Mouse (Mus musculus): ENCODE data around the gene Cdyl2. TPM values are rescaled to one million over a fixed set of nuclear protein-coding genes. Genes with fewer than 3 reads are reported as not detected.

Cdyl2 gene
- total and polyA plus RNA-seq, 3 experiments: not detected

DNA sequence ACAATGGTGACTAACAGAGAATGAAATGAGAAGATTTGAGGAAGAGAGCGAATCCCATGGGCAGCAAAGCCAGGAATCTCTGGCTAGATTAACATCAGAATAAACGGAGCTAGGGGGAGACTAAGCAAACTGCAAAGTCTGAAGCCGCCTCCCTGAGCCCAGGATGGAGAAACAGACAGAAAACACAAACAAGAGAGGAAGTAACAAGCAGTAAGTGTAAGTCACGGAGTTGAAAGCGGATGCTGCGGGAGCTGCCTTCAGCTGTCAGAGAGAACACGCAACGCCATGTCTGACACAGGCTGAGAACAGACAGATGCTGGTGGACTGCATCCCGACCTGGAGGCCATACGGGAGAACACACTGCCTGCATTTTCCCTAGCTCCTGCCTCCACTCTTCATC is 141.6 kb downstream of the Cdyl2 start:
- H3K9me3 ChIP-seq (replicated peaks; ENCODE audit: insufficient read depth, low read length): no peaks in the 10 kb centered on the region
- no peak for DNase-seq (ENCODE audit: low read depth, low spot score)
- H3K36me3 ChIP-seq (ENCODE audit: control insufficient read depth in 1 of 2, insufficient read depth in 2 of 2, low read length in 2 of 2): no peaks in the 10 kb centered on the region
- no peak overlapping the region for H3K9ac ChIP-seq (ENCODE audit: control insufficient read depth, low read depth, low read length, poor library complexity, severe bottlenecking)
- H3K27me3 ChIP-seq (ENCODE audit: control insufficient read depth in 1 of 2, insufficient read depth in 2 of 2, low read length in 2 of 2): no peaks in the 10 kb centered on the region
- H3K27ac ChIP-seq (ENCODE audit: control insufficient read depth, low read depth, low read length): no peak overlapping the region
- TF ChIP-seq POLR2A (IDR thresholded peaks at IDR 0.05; ENCODE audit: control insufficient read depth in 1 of 2, insufficient read depth in 1 of 2, low read depth in 1 of 2, low read length in 2 of 2, poor library complexity in 1 of 2) (no peak), NELFE (IDR thresholded peaks at IDR 0.05; ENCODE audit: low read depth, low read length) (no peak), POLR2AphosphoS5 (IDR thresholded peaks at IDR 0.05; ENCODE audit: borderline replicate concordance, low read depth, low read length) (no peak), ZMIZ1 (IDR thresholded peaks at IDR 0.05; ENCODE audit: low read depth, low read length) (no peak), ETS1 (IDR thresholded peaks at IDR 0.05; ENCODE audit: low read depth, low read length) (no peak), KAT2A (conservative IDR thresholded peaks at IDR 0.05; ENCODE audit: low read depth, low read length) (no peak), RCOR1 (IDR thresholded peaks at IDR 0.05; ENCODE audit: low read depth, low read length) (no peak), NRF1 (IDR thresholded peaks at IDR 0.05; ENCODE audit: insufficient read depth, low read depth, low read length, poor library complexity, severe bottlenecking) (no peak), BHLHE40 (IDR thresholded peaks at IDR 0.05; ENCODE audit: borderline replicate concordance, low read depth, low read length) (no peak), POLR2AphosphoS2 (IDR thresholded peaks at IDR 0.05; ENCODE audit: low read length) (no peak)
- H3K4me3 ChIP-seq (ENCODE audit: control insufficient read depth in 1 of 2, insufficient read depth in 1 of 2, low read depth in 2 of 2, low read length in 2 of 2): no peak overlapping the region
- H3K79me2 ChIP-seq (ENCODE audit: control insufficient read depth, insufficient read depth, low read length, poor library complexity): no peaks in the 10 kb centered on the region
- no peaks in the 10 kb centered on the region for H3K4me1 ChIP-seq (ENCODE audit: control insufficient read depth in 1 of 2, insufficient read depth in 2 of 2, low read length in 2 of 2)

- no peak overlapping the region for H3K4me3 ChIP-seq (ENCODE audit: control insufficient read depth in 1 of 2, insufficient read depth in 1 of 2, low read depth in 2 of 2, low read length in 2 of 2)
- no peaks in the 10 kb centered on the region for H3K36me3 ChIP-seq (ENCODE audit: control insufficient read depth in 1 of 2, insufficient read depth in 2 of 2, low read length in 2 of 2)
- no peaks in the 10 kb centered on the region for H3K79me2 ChIP-seq (ENCODE audit: control insufficient read depth, insufficient read depth, low read length, poor library complexity)
- no peak overlapping the region for H3K27ac ChIP-seq (ENCODE audit: control insufficient read depth, low read depth, low read length)
- H3K27me3 ChIP-seq (ENCODE audit: control insufficient read depth in 1 of 2, insufficient read depth in 2 of 2, low read length in 2 of 2): no peaks in the 10 kb centered on the region
- TF ChIP-seq TBP (IDR thresholded peaks at IDR 0.05; ENCODE audit: low read depth, low read length) (no peak), SMC3 (IDR thresholded peaks at IDR 0.05; ENCODE audit: low read depth, low read length) (no peak), USF1 (IDR thresholded peaks at IDR 0.05; ENCODE audit: low read depth, low read length) (no peak), UBTF (IDR thresholded peaks at IDR 0.05; ENCODE audit: borderline replicate concordance, insufficient read depth, low read depth, low read length) (no peak), POLR2AphosphoS5 (IDR thresholded peaks at IDR 0.05; ENCODE audit: borderline replicate concordance, low read depth, low read length) (no peak), MYB (IDR thresholded peaks at IDR 0.05; ENCODE audit: low read depth, low read length) (no peak), MXI1 (IDR thresholded peaks at IDR 0.05; ENCODE audit: low read depth, low read length) (no peak), E2F4 (IDR thresholded peaks at IDR 0.05; ENCODE audit: borderline replicate concordance, low read depth, low read length) (no peak)
- H3K9me3 ChIP-seq (replicated peaks; ENCODE audit: insufficient read depth, low read length): no peaks in the 10 kb centered on the region
- no peak for DNase-seq (ENCODE audit: low read depth, low spot score)
- no peaks in the 10 kb centered on the region for H3K4me1 ChIP-seq (ENCODE audit: control insufficient read depth in 1 of 2, insufficient read depth in 2 of 2, low read length in 2 of 2)
- H3K9ac ChIP-seq (ENCODE audit: control insufficient read depth, low read depth, low read length, poor library complexity, severe bottlenecking): no peak overlapping the region
These were observed 142.2 kb downstream of the Cdyl2 start for GRCm38 (mm10) chr8:116590546-116590945.

Data from MEL (cell line).